Mouse (Mus musculus): ENCODE measurements around the gene Mrpl30. TPM values are rescaled to one million over a fixed set of nuclear protein-coding genes. Genes with fewer than 3 reads are reported as not detected.

The Mrpl30 gene
- total RNA-seq, 2 experiments from 2014 or later: 139 to 148 TPM

DNA sequence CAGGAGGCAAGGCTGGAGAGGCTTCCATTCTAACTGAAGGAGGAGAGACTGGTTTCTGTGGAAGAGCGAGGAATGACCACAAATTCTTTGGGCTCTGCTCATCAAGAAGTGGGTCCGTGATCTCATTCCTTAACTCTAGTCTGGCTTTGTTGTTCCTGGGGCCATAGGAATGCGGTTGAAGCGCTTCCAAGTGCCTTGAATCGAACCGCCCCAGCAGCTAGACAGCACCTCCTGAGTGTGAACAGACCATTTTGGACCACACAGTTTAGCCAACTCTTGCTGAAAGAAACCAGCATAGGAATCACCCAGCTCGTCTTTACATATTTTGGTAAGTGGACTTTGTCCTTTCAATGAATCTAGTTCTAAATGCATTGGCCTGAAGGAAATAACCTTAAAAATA, 18.6 kb upstream of the Mrpl30 start, which contains the start of gene Lipt1:
Gene Lipt1, plus strand, starts transcription at position 35 of the 400 bp plus-strand sequence.
- no peak for DNase-seq (ENCODE audit: extremely low spot score in 1 of 2, low spot score in 2 of 2)
- TF ChIP-seq CTCF (IDR thresholded peaks at IDR 0.05): no peak
- intact Hi-C loops (cut with DNase I): no loop called here

GRCm38 (mm10) chr1:37872131-37873067, 17.9 kb upstream of the Mrpl30 start:
- Histone ChIP-seq H3K27ac (peak overlapping the region; percentile 66), H3K4me3 (peak overlapping the region; percentile 58)
- intact Hi-C loops (cut with DNase I): no loop called here
- peak; percentile 68 to 82 for DNase-seq (ENCODE audit: extremely low spot score in 1 of 2, low spot score in 2 of 2)
- no peak; the same call in 1 of the 2 replicates for TF ChIP-seq CTCF (IDR thresholded peaks at IDR 0.05)

More for the DNA sequence above, 18.6 kb upstream of the Mrpl30 start, which contains the start of gene Lipt1:
- H3K4me3 ChIP-seq: peak within 1 kb of the TSS; percentile 58
- peak within 1 kb of the TSS; percentile 66 for H3K27ac ChIP-seq

DNA sequence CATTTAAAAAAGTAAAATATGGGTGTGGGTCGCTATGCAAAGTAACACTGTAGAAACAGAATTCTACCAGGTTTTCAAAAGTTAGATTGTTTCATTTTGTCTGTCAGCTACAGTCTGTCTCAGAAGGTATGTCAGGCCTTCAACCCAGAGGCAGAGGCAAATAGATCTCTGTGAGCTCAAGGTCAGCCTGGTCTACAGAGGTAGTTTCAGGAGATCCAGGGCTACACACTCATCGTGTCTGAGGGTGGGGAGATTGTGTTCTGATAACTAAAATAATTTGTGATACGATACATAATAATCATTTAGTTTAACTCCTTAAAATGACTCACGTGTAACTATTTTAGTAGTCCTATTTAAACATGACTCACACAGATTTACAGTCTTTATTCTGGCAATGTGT, 17.1 kb upstream of the Mrpl30 start:
- DNase-seq (ENCODE audit: extremely low spot score in 1 of 2, low spot score in 2 of 2): no peak
- Histone ChIP-seq H3K27ac (no peak overlapping the region), H3K4me3 (no peak overlapping the region)
- intact Hi-C loops (cut with DNase I): no loop called here
- no peak for TF ChIP-seq CTCF (IDR thresholded peaks at IDR 0.05)

- H3K27ac ChIP-seq: no peak overlapping the region
- H3K4me3 ChIP-seq: no peak overlapping the region
- DNase-seq (ENCODE audit: extremely low spot score in 1 of 2, low spot score in 2 of 2): no peak
- no peak for TF ChIP-seq CTCF (IDR thresholded peaks at IDR 0.05)
- intact Hi-C loops (cut with DNase I): no loop called here
These were observed 12.4 kb upstream of the Mrpl30 start for GRCm38 (mm10) chr1:37877736-37878460.

- DNase-seq (ENCODE audit: extremely low spot score in 1 of 2, low spot score in 2 of 2): no peak
- TF ChIP-seq CTCF (IDR thresholded peaks at IDR 0.05): no peak
- no peak overlapping the region for H3K4me3 ChIP-seq
- H3K27ac ChIP-seq: no peak overlapping the region
- intact Hi-C loops (cut with DNase I): no loop called here
These were observed 6.9 kb upstream of the Mrpl30 start for GRCm38 (mm10) chr1:37883411-37883810.

DNA sequence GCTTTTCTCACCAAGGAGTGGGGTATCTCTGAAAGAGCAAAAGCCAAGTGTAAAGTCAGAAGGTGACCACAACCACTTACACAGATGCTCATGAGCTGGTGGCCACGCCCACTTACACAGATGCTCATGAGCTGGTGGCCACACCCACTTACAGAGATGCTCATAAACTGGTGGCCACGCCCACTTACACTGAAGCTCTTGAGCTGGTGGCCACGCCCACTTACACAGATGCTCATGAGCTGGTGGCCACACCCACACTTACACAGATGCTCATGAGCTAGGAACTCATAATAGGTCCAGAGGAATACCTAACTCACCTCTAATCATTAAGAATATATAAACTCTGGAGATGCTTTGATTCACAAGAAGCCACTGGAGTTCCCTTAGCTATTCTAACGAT, 5.8 kb upstream of the Mrpl30 start:
- no peak for DNase-seq (ENCODE audit: extremely low spot score in 1 of 2, low spot score in 2 of 2)
- Histone ChIP-seq H3K4me3 (no peak overlapping the region), H3K27ac (no peak overlapping the region)
- no peak for TF ChIP-seq CTCF (IDR thresholded peaks at IDR 0.05)
- intact Hi-C loops (cut with DNase I): no loop called here

- H3K27ac ChIP-seq: no peak overlapping the region
- no peak for TF ChIP-seq CTCF (IDR thresholded peaks at IDR 0.05)
- intact Hi-C loops (cut with DNase I): no loop called here
- DNase-seq (ENCODE audit: extremely low spot score in 1 of 2, low spot score in 2 of 2): no peak
- peak overlapping the region; percentile 80 for H3K4me3 ChIP-seq
These were observed 1.1 kb upstream of the Mrpl30 start for GRCm38 (mm10) chr1:37889206-37889605.

GRCm38 (mm10) chr1:37891400-37891799, 1.1 kb downstream of the Mrpl30 start:
- Histone ChIP-seq H3K27ac (no peak overlapping the region), H3K4me3 (peak overlapping the region; percentile 80)
- no peak for DNase-seq (ENCODE audit: extremely low spot score in 1 of 2, low spot score in 2 of 2)
- intact Hi-C loops (cut with DNase I): loop anchor here (2.0 kb wide), 1 partner anchor 27 kb away; no protein-coding TSS in a partner anchor
- TF ChIP-seq CTCF (IDR thresholded peaks at IDR 0.05): peak; percentile 44

DNA sequence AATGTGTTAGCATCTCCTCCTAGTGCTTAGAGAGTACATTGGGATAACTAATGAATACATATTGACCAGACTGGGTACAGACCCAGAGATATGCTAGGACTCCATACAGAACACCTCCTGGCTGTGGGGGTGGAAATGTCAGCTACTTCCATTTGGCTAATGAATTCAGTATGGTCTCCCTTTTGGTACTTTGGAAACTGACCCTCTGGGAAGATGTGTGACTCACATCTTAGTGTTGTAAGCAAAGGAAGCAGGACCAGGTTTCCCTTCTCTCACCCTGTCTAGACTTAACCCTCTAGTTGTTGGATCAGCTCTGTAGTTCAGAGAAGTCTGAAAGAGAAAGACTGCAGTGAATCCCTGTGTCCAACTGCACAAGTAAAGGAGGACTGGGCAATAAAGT, 4.3 kb downstream of the Mrpl30 start:
- no peak for DNase-seq (ENCODE audit: extremely low spot score in 1 of 2, low spot score in 2 of 2)
- no peak overlapping the region for H3K27ac ChIP-seq
- H3K4me3 ChIP-seq: no peak overlapping the region
- intact Hi-C loops (cut with DNase I): no loop called here
- no peak for TF ChIP-seq CTCF (IDR thresholded peaks at IDR 0.05)

DNA sequence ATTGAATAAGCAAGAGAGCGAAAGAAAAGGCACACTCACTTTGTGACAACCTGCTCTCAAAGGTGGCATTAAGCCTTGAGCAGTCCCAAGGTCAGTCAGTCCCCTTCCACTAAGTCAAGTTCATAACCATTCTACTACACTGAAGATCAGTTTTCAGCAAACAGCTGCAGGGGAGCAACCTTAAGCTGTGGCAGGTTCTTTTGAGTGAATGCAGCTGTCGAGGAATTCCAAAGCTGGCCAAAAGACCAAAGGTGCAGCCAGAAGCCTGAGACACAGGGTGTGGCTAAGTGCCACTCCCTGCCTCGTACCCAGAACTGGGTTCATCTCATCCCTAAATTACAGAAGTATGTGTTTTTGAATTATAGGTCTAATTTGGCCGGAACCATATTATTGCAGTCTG, 9.5 kb downstream of the Mrpl30 start:
- DNase-seq (ENCODE audit: extremely low spot score in 1 of 2, low spot score in 2 of 2): no peak
- no peak for TF ChIP-seq CTCF (IDR thresholded peaks at IDR 0.05)
- H3K27ac ChIP-seq: no peak overlapping the region
- intact Hi-C loops (cut with DNase I): no loop called here
- H3K4me3 ChIP-seq: no peak overlapping the region

DNA sequence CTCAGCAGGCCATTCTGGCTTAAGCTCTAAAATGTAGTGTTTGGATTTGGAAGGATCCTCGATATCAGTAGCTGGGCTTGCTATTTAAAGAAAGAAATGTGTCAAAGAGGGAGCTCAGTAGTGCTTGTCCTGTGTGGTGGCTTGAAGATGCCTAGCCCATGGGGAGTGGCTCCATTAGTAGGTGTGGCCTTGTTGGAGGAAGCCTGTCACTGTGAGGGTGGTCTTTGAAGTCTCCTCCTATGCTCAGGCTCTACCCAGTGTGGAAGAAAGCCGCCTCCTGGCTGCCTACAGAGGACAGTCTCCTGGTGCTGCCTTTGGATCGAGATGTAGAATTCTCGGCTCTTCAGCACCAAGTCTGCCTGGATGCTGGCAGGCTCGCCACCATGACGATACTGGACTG, 10.0 kb downstream of the Mrpl30 start:
- intact Hi-C loops (cut with DNase I): no loop called here
- H3K27ac ChIP-seq: no peak overlapping the region
- no peak for TF ChIP-seq CTCF (IDR thresholded peaks at IDR 0.05)
- no peak for DNase-seq (ENCODE audit: extremely low spot score in 1 of 2, low spot score in 2 of 2)
- no peak overlapping the region for H3K4me3 ChIP-seq

- DNase-seq (ENCODE audit: extremely low spot score in 1 of 2, low spot score in 2 of 2): no peak
- peak; percentile 60 for TF ChIP-seq CTCF (IDR thresholded peaks at IDR 0.05)
- intact Hi-C loops (cut with DNase I): loop anchor here (1.0 kb wide), 1 partner anchor 82 kb away; no protein-coding TSS in a partner anchor
- Histone ChIP-seq H3K4me3 (no peak overlapping the region), H3K27ac (no peak overlapping the region)
These were observed 12.9 kb downstream of the Mrpl30 start for GRCm38 (mm10) chr1:37903178-37903577.

All from left cerebral cortex, adult 2 months (tissue).